Mouse (Mus musculus): ENCODE results near the gene Galnt7.

Gene Galnt7

GRCm38 (mm10) chr8:57628787-57629664 is 23.8 kb downstream of the Galnt7 start:
- peak; percentile 49 for DNase-seq (ENCODE audit: low spot score)

- DNase-seq (ENCODE audit: low spot score) = no peak
Measured at GRCm38 (mm10) chr8:57627946-57628786, 24.7 kb downstream of the Galnt7 start.

DNA sequence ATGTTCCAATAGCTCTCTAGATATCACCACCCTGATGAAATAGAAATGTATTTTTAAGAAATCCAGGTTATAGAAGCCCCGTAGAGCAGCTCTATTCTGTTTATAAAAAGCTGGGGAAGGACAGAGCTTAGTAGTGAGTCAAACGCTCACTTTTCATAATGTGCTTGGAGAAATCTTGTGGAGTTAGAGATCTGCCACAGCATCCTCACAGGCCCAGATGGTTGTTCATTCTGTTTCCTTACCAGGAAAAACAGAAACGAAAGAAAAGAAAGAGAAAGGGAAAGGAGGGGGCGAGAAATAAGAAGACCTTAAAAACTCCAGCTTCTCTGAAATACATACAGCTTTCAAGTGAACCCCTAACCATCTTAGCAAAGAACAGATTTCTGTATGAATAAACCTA is 28.9 kb downstream of the Galnt7 start:
- DNase-seq (ENCODE audit: low spot score) = no peak

- DNase-seq (ENCODE audit: low spot score) = no peak
Measured at GRCm38 (mm10) chr8:57623051-57623450, 29.8 kb downstream of the Galnt7 start.

GRCm38 (mm10) chr8:57616965-57617364 is 35.9 kb downstream of the Galnt7 start:
- DNase-seq (ENCODE audit: low spot score) = no peak

DNA sequence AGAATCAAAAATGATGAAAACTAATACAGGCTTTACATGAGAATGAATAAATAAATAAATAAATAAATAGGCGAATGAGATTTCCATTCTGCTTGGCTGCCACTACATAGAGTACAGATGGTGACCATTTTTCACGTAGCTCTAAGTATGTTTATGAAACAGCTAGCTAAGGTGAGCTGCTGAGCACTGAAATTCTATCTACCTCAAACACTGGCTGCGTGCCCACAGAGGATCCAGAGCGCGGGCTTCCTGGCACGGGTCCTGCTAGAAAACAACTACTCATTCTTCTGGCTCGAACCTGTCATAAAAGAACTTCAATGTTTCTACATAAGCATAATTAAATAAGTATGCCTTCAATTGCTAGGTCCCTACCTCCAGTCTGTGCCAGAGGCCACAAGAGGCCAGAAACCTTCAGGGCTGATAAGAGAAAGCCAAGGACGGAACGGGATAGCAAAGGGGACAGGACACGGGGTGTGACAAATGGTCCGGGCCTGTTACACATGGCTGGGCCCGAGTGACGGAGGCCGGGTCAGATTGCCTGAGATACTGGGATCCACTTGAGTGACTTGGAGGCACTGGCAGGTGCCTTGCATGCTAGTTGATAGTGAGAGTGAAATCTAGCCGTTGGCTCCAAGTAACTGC is 37.7 kb downstream of the Galnt7 start:
- no peak for DNase-seq (ENCODE audit: low spot score)

GRCm38 (mm10) chr8:57611419-57611977 is 41.3 kb downstream of the Galnt7 start:
- no peak for DNase-seq (ENCODE audit: low spot score)

- DNase-seq (ENCODE audit: low spot score) = no peak
Measured at GRCm38 (mm10) chr8:57610706-57611418, 42.0 kb downstream of the Galnt7 start.

- DNase-seq (ENCODE audit: low spot score) = no peak
Measured at GRCm38 (mm10) chr8:57602511-57602910, 50.3 kb downstream of the Galnt7 start.

DNA sequence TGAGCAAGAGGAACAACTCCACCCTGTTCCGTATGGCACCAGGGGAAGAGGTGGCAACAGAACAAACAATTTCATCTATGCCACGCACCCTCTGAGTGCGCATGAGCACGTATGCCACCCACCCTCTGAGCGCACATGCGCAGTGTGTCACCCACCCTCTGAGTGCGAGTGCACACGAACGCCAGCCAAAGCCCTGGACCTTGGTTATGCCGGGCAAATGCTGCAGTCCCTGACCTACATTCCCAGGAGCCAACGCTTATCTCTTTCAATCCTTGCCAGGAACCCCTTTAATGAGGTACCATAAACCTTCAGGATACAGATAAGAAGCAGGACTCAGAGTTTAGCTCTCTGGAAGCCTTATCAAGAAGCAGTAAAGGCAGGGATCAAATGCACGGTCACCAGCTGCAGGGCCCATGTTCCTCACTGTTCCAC is 50.8 kb downstream of the Galnt7 start:
- no peak for DNase-seq (ENCODE audit: low spot score)

GRCm38 (mm10) chr8:57599813-57600555 is 52.8 kb downstream of the Galnt7 start:
- no peak for DNase-seq (ENCODE audit: low spot score)

- DNase-seq (ENCODE audit: low spot score) = no peak
Measured at GRCm38 (mm10) chr8:57595853-57596252, 57.0 kb downstream of the Galnt7 start.

GRCm38 (mm10) chr8:57594175-57594885 is 58.5 kb downstream of the Galnt7 start:
- no peak for DNase-seq (ENCODE audit: low spot score)

DNA sequence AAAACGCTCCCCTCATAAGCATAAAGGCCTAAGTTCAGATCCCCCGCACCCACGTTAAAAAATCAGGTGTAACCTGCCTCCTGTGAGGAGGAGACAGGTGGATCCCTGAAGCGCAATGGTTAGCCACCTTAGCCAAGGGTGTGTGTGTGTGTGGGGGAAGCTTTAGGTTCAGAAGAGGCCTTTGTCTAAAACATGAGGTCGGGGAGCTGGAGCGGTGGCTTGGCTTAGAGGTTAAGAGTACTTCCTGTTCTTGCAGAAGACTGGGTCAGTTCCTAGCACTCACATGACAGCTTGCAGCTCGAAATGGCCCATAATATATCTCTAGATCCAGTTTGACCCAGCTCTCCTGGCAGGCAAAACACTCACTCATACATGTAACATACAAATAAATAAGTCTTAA is 60.2 kb downstream of the Galnt7 start:
- DNase-seq (ENCODE audit: low spot score) = no peak

- DNase-seq (ENCODE audit: low spot score) = no peak
Measured at GRCm38 (mm10) chr8:57591681-57592080, 61.2 kb downstream of the Galnt7 start.

- no peak for DNase-seq (ENCODE audit: low spot score)
Measured at GRCm38 (mm10) chr8:57590015-57590414, 62.8 kb downstream of the Galnt7 start.

DNA sequence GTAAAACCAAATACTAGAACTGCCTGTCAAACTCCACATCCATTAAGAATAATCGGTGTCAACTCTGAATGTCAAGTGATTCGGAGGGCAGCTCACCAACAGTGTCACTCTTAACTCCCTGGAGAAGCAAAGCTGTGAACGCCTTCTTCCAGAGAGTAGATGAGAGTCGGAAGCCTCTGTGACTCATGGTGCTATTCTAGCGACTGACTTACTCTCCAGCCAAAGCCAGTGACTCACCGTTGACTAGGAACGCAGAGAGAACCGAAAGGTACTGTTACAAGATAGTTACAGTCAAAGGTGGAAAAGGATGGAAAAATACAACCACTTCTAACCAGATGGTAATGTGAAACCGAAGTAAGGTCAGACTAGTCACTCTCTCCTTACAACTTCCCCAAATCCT is 63.7 kb downstream of the Galnt7 start:
- DNase-seq (ENCODE audit: low spot score) = no peak

DNA sequence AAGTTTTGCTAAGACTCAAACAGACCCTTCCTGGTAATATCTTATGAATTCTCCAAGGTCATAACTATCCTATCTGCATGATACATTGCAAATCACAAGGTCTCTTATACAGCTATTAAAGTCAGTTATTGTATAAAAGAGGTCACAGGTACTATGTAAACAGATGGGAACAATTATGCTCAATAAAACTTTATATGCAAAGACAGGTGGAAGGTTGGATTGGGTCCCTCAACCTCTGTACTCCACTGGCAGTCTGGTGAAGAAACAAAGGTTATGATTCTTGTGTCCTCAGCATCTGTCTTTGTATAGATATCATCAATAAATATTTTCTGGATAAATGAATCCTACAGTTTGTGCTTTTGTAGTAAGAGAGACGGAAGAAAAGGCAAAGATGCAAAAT is 64.2 kb downstream of the Galnt7 start:
- DNase-seq (ENCODE audit: low spot score) = no peak

DNA sequence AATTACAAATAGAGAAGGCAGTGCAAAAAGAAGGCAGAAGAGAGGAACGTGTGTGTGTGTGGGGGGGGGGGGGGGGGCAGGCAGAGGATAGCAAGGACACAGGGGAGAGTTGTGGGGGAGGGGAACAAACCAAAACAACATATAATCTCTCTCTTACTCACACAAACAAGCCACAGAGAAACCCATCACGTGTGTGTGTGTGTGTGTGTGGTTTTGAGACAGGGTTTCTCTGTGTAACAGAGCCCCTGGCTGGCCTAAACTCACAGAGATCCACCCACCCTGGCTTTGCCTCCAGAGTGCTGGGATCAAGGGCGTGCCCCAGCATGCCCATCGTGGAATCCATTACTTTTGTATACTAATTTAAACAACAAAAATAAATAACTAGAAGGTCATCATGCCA is 66.2 kb downstream of the Galnt7 start:
- DNase-seq (ENCODE audit: low spot score) = no peak

DNA sequence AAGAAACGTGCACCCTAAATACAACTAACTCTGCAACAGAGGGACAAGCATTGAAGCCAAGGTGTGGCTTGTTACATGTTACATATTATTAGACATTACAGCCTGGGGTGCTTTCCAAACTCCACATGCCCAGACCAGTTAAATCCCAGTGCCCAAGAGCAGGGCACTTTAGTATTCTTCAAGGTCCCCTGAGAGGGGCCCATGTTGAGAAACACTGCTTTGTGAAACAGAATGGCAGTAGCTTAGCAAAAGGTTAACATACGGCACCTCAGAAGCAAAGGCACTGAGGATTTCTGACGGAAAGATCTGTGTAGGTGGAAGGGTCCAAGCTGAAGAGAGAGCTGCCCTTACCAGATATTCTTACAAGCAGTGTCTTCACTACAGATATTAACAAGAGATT is 67.0 kb downstream of the Galnt7 start:
- no peak for DNase-seq (ENCODE audit: low spot score)
